Mouse (Mus musculus): ENCODE results near the gene Zfp189.

DNA sequence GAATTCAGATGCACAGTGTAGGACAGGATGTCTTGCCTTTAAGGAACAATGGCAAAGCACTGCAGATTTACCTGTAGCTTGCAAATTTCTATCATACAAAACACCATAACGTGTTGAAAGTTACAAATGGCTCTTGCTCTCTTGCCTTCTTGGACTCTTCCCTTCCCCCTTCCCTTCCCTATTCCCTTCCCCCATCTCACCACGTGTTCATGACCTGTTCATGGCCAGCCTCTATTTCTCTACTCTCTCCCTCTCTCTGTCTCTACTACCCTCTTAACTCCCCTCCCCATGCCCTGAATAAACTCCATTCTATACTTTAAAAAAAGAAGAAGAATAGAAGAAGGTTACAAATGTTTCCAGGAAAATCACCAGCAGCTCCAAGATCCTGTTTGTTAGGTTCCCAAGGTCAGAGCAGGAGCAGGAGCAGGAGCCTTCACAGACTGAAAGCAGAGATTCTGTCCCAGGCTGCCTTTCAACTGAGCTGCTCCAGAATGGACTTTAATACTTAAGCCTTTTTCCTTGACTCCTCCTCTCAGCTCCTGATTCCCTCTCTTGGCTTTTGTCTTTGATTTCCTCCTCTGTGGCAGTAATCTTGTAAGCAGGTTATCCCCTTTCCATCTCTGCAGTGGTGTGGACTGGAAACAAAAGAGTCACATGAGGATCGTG, 47.4 kb upstream of the Zfp189 start, which contains the start of gene Acnat1:
- TF ChIP-seq CTCF (IDR thresholded peaks at IDR 0.05; ENCODE audit: low read depth, low read length) (no peak), GATA1 (IDR thresholded peaks at IDR 0.05; ENCODE audit: borderline replicate concordance, low read length) (no peak), POLR2AphosphoS5 (IDR thresholded peaks at IDR 0.05; ENCODE audit: insufficient replicate concordance, low read depth, low read length) (no peak), GATA2 (IDR thresholded peaks at IDR 0.05; ENCODE audit: borderline replicate concordance, low read depth, low read length) (no peak)

All from G1E (cell line).